ENCODE assay signal across 11 mouse cellular contexts in the genomic region with DNA sequence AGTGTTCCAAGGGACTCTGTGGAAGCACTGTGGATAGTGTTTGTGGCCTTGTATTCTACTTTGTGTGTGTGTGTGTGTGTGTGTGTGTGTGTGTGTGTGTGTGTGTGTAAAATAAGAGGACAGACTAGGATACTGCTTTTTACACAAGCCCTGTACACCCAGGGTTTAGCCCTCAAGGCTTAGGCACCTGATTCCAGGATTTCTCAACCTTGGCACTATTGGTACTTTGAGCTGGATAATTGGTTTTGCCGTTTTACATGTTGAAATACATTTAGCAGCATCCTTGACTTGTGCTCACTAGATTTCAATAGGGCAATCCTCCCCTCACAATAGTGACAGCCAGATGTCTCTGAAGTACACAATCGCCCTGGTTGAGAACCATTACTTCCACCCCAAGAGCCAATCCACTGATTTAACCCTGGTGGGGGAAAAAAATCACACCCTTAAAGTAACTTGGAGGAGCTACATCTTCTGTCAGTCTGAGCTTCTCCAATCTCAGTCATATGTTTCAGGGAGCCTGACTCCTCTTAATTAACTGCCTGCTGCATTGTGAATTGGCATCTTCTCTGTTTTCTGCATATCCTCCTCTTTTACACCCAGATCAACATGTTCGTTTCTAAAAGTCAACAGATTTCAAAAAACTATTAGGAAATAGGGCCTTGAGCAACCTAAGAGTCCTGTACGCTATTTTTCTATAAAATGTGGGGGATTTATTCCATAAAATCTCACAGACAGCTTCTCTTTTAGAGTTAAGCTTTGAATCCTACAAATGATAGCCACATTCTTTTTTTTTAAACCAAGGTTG. TPM values are rescaled to one million over a fixed set of nuclear protein-coding genes. Genes with fewer than 3 reads are reported as not detected.
DNase-seq lines count a peak whose midpoint lies in the region; ATAC-seq lines count a peak whose summit lies in the region.
"Had no signal": no experiment of that assay in that cellular context is flagged by ENCODE, and none has a peak within 500 bp of the region (broad histone marks: within the 10 kb centered on the region; RNA-seq: fewer than 3 reads in every experiment).

No protein-coding gene starts in this region.

- no peaks in the 10 kb centered on the region for H3K36me3 ChIP-seq in heart, embryonic 12.5 days
- H3K36me3 ChIP-seq in hindbrain, embryonic 10.5 days: no peaks in the 10 kb centered on the region
- H3K36me3 ChIP-seq in midbrain, embryonic 10.5 days: no peaks in the 10 kb centered on the region

- no peaks in the 10 kb centered on the region for H3K9me3 ChIP-seq in heart, embryonic 12.5 days (replicated peaks)
- no peaks in the 10 kb centered on the region for H3K9me3 ChIP-seq in hindbrain, embryonic 10.5 days
- no peaks in the 10 kb centered on the region for H3K9me3 ChIP-seq in midbrain, embryonic 10.5 days (replicated peaks)

- H3K27ac ChIP-seq in heart, embryonic 12.5 days (ENCODE audit: poor library complexity, severe bottlenecking): peak overlapping the region; percentile 97
- H3K27ac ChIP-seq in brown adipose tissue, adult 24 weeks (replicated peaks; ENCODE audit: low read depth, low read length): peak overlapping the region; percentile 25
- H3K27ac ChIP-seq in hindbrain, embryonic 10.5 days: no peak overlapping the region
- H3K27ac ChIP-seq in midbrain, embryonic 10.5 days (replicated peaks): no peak overlapping the region

- 79% methylated on average over 4 of the region's 4 CpGs for WGBS in heart, embryonic 12.5 days
- WGBS in hindbrain, embryonic 10.5 days: 78% methylated on average over 4 of the region's 4 CpGs
- WGBS in midbrain, embryonic 10.5 days: 71% methylated on average over 4 of the region's 4 CpGs

- ATAC-seq in heart, embryonic 12.5 days (ENCODE audit: insufficient number of reproducible peaks, low FRiP score): no peak
- ATAC-seq: activated CD4-positive, CD25-positive, alpha-beta regulatory T cell, adult 4 months; CD4-positive, CD25-positive, alpha-beta regulatory T cell, adult 4 months had no signal

- H3K4me3 ChIP-seq in heart, embryonic 12.5 days: 0 out of 2 replicates have a peak overlapping the region, but pooled peaks have one; percentile 9
- no peak overlapping the region for H3K4me3 ChIP-seq in brown adipose tissue, adult 24 weeks (ENCODE audit: insufficient read depth, low read depth, low read length)
- H3K4me3 ChIP-seq in hindbrain, embryonic 10.5 days: peak overlapping the region; percentile 92; the same call in 1 of the 2 replicates
- peak overlapping the region; percentile 92 for H3K4me3 ChIP-seq in midbrain, embryonic 10.5 days

- DNase-seq in heart, adult 8-10 months (ENCODE audit: low spot score): no peak
- no peak for DNase-seq in hindbrain, embryonic 10.5 days (ENCODE audit: low spot score)
- no peak for DNase-seq in midbrain, embryonic 10.5 days (ENCODE audit: low spot score)
- DNase-seq in adrenal gland, postnatal 14 days: no peak
- DNase-seq in embryo, embryonic 10 days (ENCODE audit: low spot score): no peak
- DNase-seq in kidney, adult 18-20 months: no peak
- DNase-seq: thymus, postnatal 14 days had no signal

- no peaks in the 10 kb centered on the region for H3K27me3 ChIP-seq in heart, embryonic 12.5 days (replicated peaks)
- no peaks in the 10 kb centered on the region for H3K27me3 ChIP-seq in hindbrain, embryonic 10.5 days (ENCODE audit: insufficient read depth, poor library complexity, severe bottlenecking)
- no peaks in the 10 kb centered on the region for H3K27me3 ChIP-seq in midbrain, embryonic 10.5 days (ENCODE audit: low read depth, poor library complexity, severe bottlenecking)

- H3K9ac ChIP-seq in heart, embryonic 12.5 days: peak overlapping the region; percentile 97

- H3K4me1 ChIP-seq in heart, embryonic 12.5 days (replicated peaks): peaks cover 29% of the 10 kb centered on the region
- H3K4me1 ChIP-seq in brown adipose tissue, adult 24 weeks (ENCODE audit: control insufficient read depth, insufficient read depth, insufficient read length, low read length): peaks cover 18% of the 10 kb centered on the region
- H3K4me1 ChIP-seq in hindbrain, embryonic 10.5 days (replicated peaks): peaks cover 40% of the 10 kb centered on the region
- H3K4me1 ChIP-seq in midbrain, embryonic 10.5 days: peaks cover 43% of the 10 kb centered on the region

- H3K4me2 ChIP-seq in heart, embryonic 12.5 days: peak overlapping the region; percentile 81

RNA-seq across cellular contexts. Expression of a gene that starts 1.9 kb away (rescaled TPM):
- 7.0 and 8.0 TPM in 2 replicates for polyA plus RNA-seq in heart, embryonic 12.5 days (2016; fragmentation: Nextera tagmentation; extraction: Ambion mirVana)
- total RNA-seq in heart, adult 8-10 months (2022): 1 to 10 TPM; 1.9 to 4.7 (median 3.3) TPM
- polyA plus RNA-seq in brown adipose tissue, adult 24 weeks (2012; ENCODE audit: insufficient read depth, insufficient read length, missing spikeins): 17.8 and 18.8 TPM in 2 replicates
- 4.8 and 5.2 TPM in 2 replicates for polyA plus RNA-seq in hindbrain, embryonic 10.5 days (2016; fragmentation: Nextera tagmentation; extraction: Ambion mirVana)
- polyA plus RNA-seq in midbrain, embryonic 10.5 days (2016; fragmentation: Nextera tagmentation; extraction: Ambion mirVana): 3.0 and 5.3 TPM in 2 replicates
- total RNA-seq in adrenal gland, postnatal 14 days (2021): 9.5 and 52.8 TPM in 2 replicates
- polyA plus RNA-seq: CD4-positive, CD25-positive, alpha-beta regulatory T cell, adult 4 months had no signal

RNA-seq across cellular contexts. Expression of a gene that starts 2.1 kb away (rescaled TPM):
- 11.6 and 12.0 TPM in 2 replicates for polyA plus RNA-seq in heart, embryonic 12.5 days (2016; fragmentation: Nextera tagmentation; extraction: Ambion mirVana)
- total RNA-seq in heart, adult 8-10 months (2022): 10 to 100 TPM; 14.2 to 17.0 (median 15.0) TPM
- polyA plus RNA-seq in brown adipose tissue, adult 24 weeks (2012; ENCODE audit: insufficient read depth, insufficient read length, missing spikeins): 5.0 and 7.7 TPM in 2 replicates
- 3.5 TPM in 2 replicates for polyA plus RNA-seq in hindbrain, embryonic 10.5 days (2016; fragmentation: Nextera tagmentation; extraction: Ambion mirVana)
- 2.9 and 3.2 TPM in 2 replicates for polyA plus RNA-seq in midbrain, embryonic 10.5 days (2016; fragmentation: Nextera tagmentation; extraction: Ambion mirVana)
- 45.0 and 50.3 TPM in 2 replicates for total RNA-seq in adrenal gland, postnatal 14 days (2021)

Comparison
In these comparisons a context has a peak if more than half of its experiments do, and no peak if none do; other contexts are left out.
1. H3K27ac ChIP-seq: peak in heart, embryonic 12.5 days (single experiment) and brown adipose tissue, adult 24 weeks (single experiment); none in hindbrain, embryonic 10.5 days (single experiment) and midbrain, embryonic 10.5 days (single experiment).